Mouse (Mus musculus): ENCODE measurements around the gene Lcmt1. TPM values are rescaled to one million over a fixed set of nuclear protein-coding genes. Genes with fewer than 3 reads are reported as not detected.

The Lcmt1 gene
- polyA plus RNA-seq, 1 experiment from 2014 or later: 108 TPM

GRCm38 (mm10) chr7:123450515-123450914 is 80.9 kb downstream of the Lcmt1 start:
- no peak overlapping the region for H3K4me3 ChIP-seq (ENCODE audit: low read depth, low read length)
- H3K27ac ChIP-seq (ENCODE audit: low read depth, low read length): no peak overlapping the region
- DNase-seq (ENCODE audit: low spot score) (no peak), ATAC-seq (no peak)
- H3K27me3 ChIP-seq (replicated peaks; ENCODE audit: control insufficient read depth, insufficient read depth, low read length): no peaks in the 10 kb centered on the region
- H3K9ac ChIP-seq (ENCODE audit: low read length): no peak overlapping the region
- 85% methylated on average over 2 of the region's 2 CpGs for WGBS
- H3K9me3 ChIP-seq (replicated peaks; ENCODE audit: control insufficient read depth, low read length): no peaks in the 10 kb centered on the region
- no peaks in the 10 kb centered on the region for H3K4me1 ChIP-seq (ENCODE audit: control insufficient read depth, insufficient read depth, low read length)
- H3K36me3 ChIP-seq (ENCODE audit: control insufficient read depth, insufficient read depth, low read length): no peaks in the 10 kb centered on the region
- H3K4me2 ChIP-seq (ENCODE audit: low read length): no peak overlapping the region

DNA sequence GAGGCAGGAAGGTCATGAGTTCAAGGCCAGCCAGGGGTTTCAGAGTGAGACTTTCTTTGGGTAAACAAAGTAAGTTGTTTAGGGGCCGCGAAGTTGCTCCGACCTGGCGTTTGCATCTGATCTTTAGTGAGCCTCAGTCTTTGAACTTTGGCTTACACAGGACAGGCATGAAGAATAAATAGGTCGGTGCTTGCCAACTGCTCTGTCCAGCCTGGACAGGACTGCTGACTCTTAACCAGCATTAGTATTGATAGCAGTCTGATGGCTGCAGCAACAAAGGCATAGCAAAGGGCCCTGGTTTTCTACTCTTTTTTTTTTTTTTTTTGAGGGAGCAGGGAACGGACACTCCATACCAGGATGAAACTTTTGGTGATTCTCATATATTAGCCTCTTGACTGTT is 83.0 kb downstream of the Lcmt1 start:
- H3K4me3 ChIP-seq (ENCODE audit: low read depth, low read length): no peak overlapping the region
- no peak overlapping the region for H3K27ac ChIP-seq (ENCODE audit: low read depth, low read length)
- H3K4me1 ChIP-seq (ENCODE audit: control insufficient read depth, insufficient read depth, low read length): no peaks in the 10 kb centered on the region
- 90% methylated on average over 6 of the region's 6 CpGs for WGBS
- DNase-seq (ENCODE audit: low spot score): no peak
- no peak for ATAC-seq
- H3K4me2 ChIP-seq (ENCODE audit: low read length): no peak overlapping the region
- no peaks in the 10 kb centered on the region for H3K36me3 ChIP-seq (ENCODE audit: control insufficient read depth, insufficient read depth, low read length)
- no peaks in the 10 kb centered on the region for H3K27me3 ChIP-seq (replicated peaks; ENCODE audit: control insufficient read depth, insufficient read depth, low read length)
- no peaks in the 10 kb centered on the region for H3K9me3 ChIP-seq (replicated peaks; ENCODE audit: control insufficient read depth, low read length)
- no peak overlapping the region for H3K9ac ChIP-seq (ENCODE audit: low read length)

- ATAC-seq: no peak
- 93% methylated on average over 8 of the region's 8 CpGs for WGBS
- Histone ChIP-seq H3K4me3 (ENCODE audit: low read depth, low read length) (no peak overlapping the region), H3K27me3 (replicated peaks; ENCODE audit: control insufficient read depth, insufficient read depth, low read length) (no peaks in the 10 kb centered on the region), H3K27ac (ENCODE audit: low read depth, low read length) (no peak overlapping the region), H3K9ac (ENCODE audit: low read length) (no peak overlapping the region), H3K36me3 (ENCODE audit: control insufficient read depth, insufficient read depth, low read length) (no peaks in the 10 kb centered on the region), H3K4me1 (ENCODE audit: control insufficient read depth, insufficient read depth, low read length) (no peaks in the 10 kb centered on the region), H3K9me3 (replicated peaks; ENCODE audit: control insufficient read depth, low read length) (no peaks in the 10 kb centered on the region), H3K4me2 (ENCODE audit: low read length) (no peak overlapping the region)
- no peak for DNase-seq (ENCODE audit: low spot score)
These were observed 83.5 kb downstream of the Lcmt1 start for GRCm38 (mm10) chr7:123453066-123453465.

DNA sequence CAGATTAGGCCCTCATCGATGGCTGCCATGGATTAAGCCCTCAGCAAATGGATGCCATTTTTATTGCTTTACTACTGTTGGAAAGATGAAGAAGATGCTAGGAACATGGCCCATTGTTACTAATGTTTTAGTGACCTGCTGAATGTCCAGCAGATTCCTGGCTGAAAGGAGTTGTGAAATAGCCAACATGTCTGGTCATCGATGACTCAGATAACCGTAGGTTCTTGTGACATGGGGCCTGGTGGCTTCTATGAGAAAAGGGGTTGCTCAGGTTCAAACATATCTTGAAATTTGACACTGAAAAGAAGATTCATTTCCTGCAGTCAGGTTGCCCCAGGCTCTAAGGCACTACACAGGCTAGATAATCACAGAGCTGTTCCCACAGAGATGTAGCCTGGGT is 85.5 kb downstream of the Lcmt1 start:
- H3K9me3 ChIP-seq (replicated peaks; ENCODE audit: control insufficient read depth, low read length): no peaks in the 10 kb centered on the region
- H3K4me2 ChIP-seq (ENCODE audit: low read length): no peak overlapping the region
- H3K27ac ChIP-seq (ENCODE audit: low read depth, low read length): no peak overlapping the region
- DNase-seq (ENCODE audit: low spot score) (no peak), ATAC-seq (no peak)
- H3K36me3 ChIP-seq (ENCODE audit: control insufficient read depth, insufficient read depth, low read length): no peaks in the 10 kb centered on the region
- no peak overlapping the region for H3K4me3 ChIP-seq (ENCODE audit: low read depth, low read length)
- no peak overlapping the region for H3K9ac ChIP-seq (ENCODE audit: low read length)
- 92% methylated on average over 3 of the region's 3 CpGs for WGBS
- H3K27me3 ChIP-seq (replicated peaks; ENCODE audit: control insufficient read depth, insufficient read depth, low read length): no peaks in the 10 kb centered on the region
- no peaks in the 10 kb centered on the region for H3K4me1 ChIP-seq (ENCODE audit: control insufficient read depth, insufficient read depth, low read length)

- WGBS: 90% methylated on average over 4 of the region's 4 CpGs
- H3K9ac ChIP-seq (ENCODE audit: low read length): no peak overlapping the region
- H3K4me1 ChIP-seq (ENCODE audit: control insufficient read depth, insufficient read depth, low read length): no peaks in the 10 kb centered on the region
- H3K4me3 ChIP-seq (ENCODE audit: low read depth, low read length): no peak overlapping the region
- H3K36me3 ChIP-seq (ENCODE audit: control insufficient read depth, insufficient read depth, low read length): no peaks in the 10 kb centered on the region
- no peak overlapping the region for H3K27ac ChIP-seq (ENCODE audit: low read depth, low read length)
- DNase-seq (ENCODE audit: low spot score) (no peak), ATAC-seq (no peak)
- H3K27me3 ChIP-seq (replicated peaks; ENCODE audit: control insufficient read depth, insufficient read depth, low read length): no peaks in the 10 kb centered on the region
- no peak overlapping the region for H3K4me2 ChIP-seq (ENCODE audit: low read length)
- no peaks in the 10 kb centered on the region for H3K9me3 ChIP-seq (replicated peaks; ENCODE audit: control insufficient read depth, low read length)
These were observed 88.7 kb downstream of the Lcmt1 start for GRCm38 (mm10) chr7:123458309-123458708.

- no peaks in the 10 kb centered on the region for H3K4me1 ChIP-seq (ENCODE audit: control insufficient read depth, insufficient read depth, low read length)
- H3K36me3 ChIP-seq (ENCODE audit: control insufficient read depth, insufficient read depth, low read length): no peaks in the 10 kb centered on the region
- H3K9ac ChIP-seq (ENCODE audit: low read length): no peak overlapping the region
- no peaks in the 10 kb centered on the region for H3K27me3 ChIP-seq (replicated peaks; ENCODE audit: control insufficient read depth, insufficient read depth, low read length)
- no peak overlapping the region for H3K4me2 ChIP-seq (ENCODE audit: low read length)
- no peak for ATAC-seq
- 89% methylated on average over 4 of the region's 4 CpGs for WGBS
- no peak for DNase-seq (ENCODE audit: low spot score)
- H3K9me3 ChIP-seq (replicated peaks; ENCODE audit: control insufficient read depth, low read length): no peaks in the 10 kb centered on the region
- no peak overlapping the region for H3K4me3 ChIP-seq (ENCODE audit: low read depth, low read length)
- no peak overlapping the region for H3K27ac ChIP-seq (ENCODE audit: low read depth, low read length)
These were observed 89.7 kb downstream of the Lcmt1 start for GRCm38 (mm10) chr7:123459247-123459646.

DNA sequence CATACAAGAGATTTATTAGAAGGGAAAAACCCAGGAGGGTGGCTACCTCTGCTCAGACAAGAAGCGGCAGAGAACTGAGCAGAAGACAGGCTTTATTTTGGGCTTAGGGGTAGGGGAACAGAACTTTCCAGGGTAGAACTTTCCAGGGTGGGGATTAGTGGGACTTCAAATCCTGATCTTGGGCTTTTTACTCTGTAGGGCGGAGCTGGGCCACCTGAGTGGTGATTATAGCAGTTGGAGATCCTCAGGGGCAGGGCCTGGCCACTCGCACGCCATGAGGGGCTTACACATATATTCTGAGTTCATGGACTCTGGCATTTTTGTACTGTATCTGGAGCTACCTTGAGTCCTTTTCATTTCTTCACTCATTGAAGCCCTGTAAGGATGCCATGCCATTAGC is 91.7 kb downstream of the Lcmt1 start:
- no peaks in the 10 kb centered on the region for H3K27me3 ChIP-seq (replicated peaks; ENCODE audit: control insufficient read depth, insufficient read depth, low read length)
- no peak for DNase-seq (ENCODE audit: low spot score)
- H3K9me3 ChIP-seq (replicated peaks; ENCODE audit: control insufficient read depth, low read length): no peaks in the 10 kb centered on the region
- no peak overlapping the region for H3K9ac ChIP-seq (ENCODE audit: low read length)
- 76% methylated on average over 4 of the region's 4 CpGs for WGBS
- H3K4me2 ChIP-seq (ENCODE audit: low read length): no peak overlapping the region
- H3K27ac ChIP-seq (ENCODE audit: low read depth, low read length): no peak overlapping the region
- no peak overlapping the region for H3K4me3 ChIP-seq (ENCODE audit: low read depth, low read length)
- ATAC-seq: no peak
- no peaks in the 10 kb centered on the region for H3K4me1 ChIP-seq (ENCODE audit: control insufficient read depth, insufficient read depth, low read length)
- H3K36me3 ChIP-seq (ENCODE audit: control insufficient read depth, insufficient read depth, low read length): no peaks in the 10 kb centered on the region

DNA sequence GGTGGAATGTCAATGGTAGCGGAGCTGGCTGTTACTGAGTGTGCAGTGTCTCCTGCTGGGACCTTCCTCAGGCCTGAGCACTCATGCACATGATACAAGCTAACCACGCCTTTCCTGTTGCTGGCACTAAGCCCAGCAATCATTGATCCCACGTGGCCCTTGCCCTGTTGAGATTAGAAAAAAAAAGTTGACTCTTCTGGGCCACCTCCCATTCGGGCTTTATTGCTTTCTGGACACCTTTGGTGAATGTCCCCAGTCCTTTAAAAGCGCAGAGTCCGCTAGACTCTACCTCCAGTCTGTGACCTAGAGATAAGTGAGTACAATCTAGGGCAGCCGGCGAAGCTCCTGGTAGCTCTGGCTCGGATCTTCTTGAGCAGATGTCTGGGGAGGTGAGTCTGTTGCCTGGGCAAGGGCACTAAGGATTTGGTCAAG is 92.5 kb downstream of the Lcmt1 start, which contains the start of gene Aqp8:
TSS of gene Aqp8 (plus strand) at position 222 of the 432 bp plus-strand sequence.
- no peak within 1 kb of the TSS for H3K9ac ChIP-seq (ENCODE audit: low read length)
- no peak within 1 kb of the TSS for H3K27ac ChIP-seq (ENCODE audit: low read depth, low read length)
- H3K4me3 ChIP-seq (ENCODE audit: low read depth, low read length): no peak within 1 kb of the TSS
- H3K9me3 ChIP-seq (replicated peaks; ENCODE audit: control insufficient read depth, low read length): no peaks in the 10 kb centered on the region
- H3K4me2 ChIP-seq (ENCODE audit: low read length): no peak within 1 kb of the TSS
- no peaks in the 10 kb centered on the region for H3K27me3 ChIP-seq (replicated peaks; ENCODE audit: control insufficient read depth, insufficient read depth, low read length)
- ATAC-seq: no peak
- peak; percentile 19 for DNase-seq (ENCODE audit: low spot score)
- 77% methylated on average over 9 of the region's 9 CpGs for WGBS
- H3K4me1 ChIP-seq (ENCODE audit: control insufficient read depth, insufficient read depth, low read length): no peaks in the 10 kb centered on the region
- no peaks in the 10 kb centered on the region for H3K36me3 ChIP-seq (ENCODE audit: control insufficient read depth, insufficient read depth, low read length)

GRCm38 (mm10) chr7:123463569-123463968 is 94.0 kb downstream of the Lcmt1 start:
- H3K9ac ChIP-seq (ENCODE audit: low read length): no peak overlapping the region
- no peak overlapping the region for H3K4me3 ChIP-seq (ENCODE audit: low read depth, low read length)
- H3K36me3 ChIP-seq (ENCODE audit: control insufficient read depth, insufficient read depth, low read length): no peaks in the 10 kb centered on the region
- H3K9me3 ChIP-seq (replicated peaks; ENCODE audit: control insufficient read depth, low read length): no peaks in the 10 kb centered on the region
- no peak overlapping the region for H3K27ac ChIP-seq (ENCODE audit: low read depth, low read length)
- H3K4me1 ChIP-seq (ENCODE audit: control insufficient read depth, insufficient read depth, low read length): no peaks in the 10 kb centered on the region
- DNase-seq (ENCODE audit: low spot score) (no peak), ATAC-seq (no peak)
- no peak overlapping the region for H3K4me2 ChIP-seq (ENCODE audit: low read length)
- WGBS: 84% methylated on average over 4 of the region's 4 CpGs
- no peaks in the 10 kb centered on the region for H3K27me3 ChIP-seq (replicated peaks; ENCODE audit: control insufficient read depth, insufficient read depth, low read length)
